Mouse (Mus musculus) cerebellum, postnatal 25 days (tissue): ENCODE measurements around the gene Ing2.

Experiments
- DNase-seq, 2 experiments: peaks; one replicate each; pipeline ENCODE4 v3.0.0; 2021; ENCODE audit warnings: mixed read lengths in 2 of 2

Ing2 gene

DNA sequence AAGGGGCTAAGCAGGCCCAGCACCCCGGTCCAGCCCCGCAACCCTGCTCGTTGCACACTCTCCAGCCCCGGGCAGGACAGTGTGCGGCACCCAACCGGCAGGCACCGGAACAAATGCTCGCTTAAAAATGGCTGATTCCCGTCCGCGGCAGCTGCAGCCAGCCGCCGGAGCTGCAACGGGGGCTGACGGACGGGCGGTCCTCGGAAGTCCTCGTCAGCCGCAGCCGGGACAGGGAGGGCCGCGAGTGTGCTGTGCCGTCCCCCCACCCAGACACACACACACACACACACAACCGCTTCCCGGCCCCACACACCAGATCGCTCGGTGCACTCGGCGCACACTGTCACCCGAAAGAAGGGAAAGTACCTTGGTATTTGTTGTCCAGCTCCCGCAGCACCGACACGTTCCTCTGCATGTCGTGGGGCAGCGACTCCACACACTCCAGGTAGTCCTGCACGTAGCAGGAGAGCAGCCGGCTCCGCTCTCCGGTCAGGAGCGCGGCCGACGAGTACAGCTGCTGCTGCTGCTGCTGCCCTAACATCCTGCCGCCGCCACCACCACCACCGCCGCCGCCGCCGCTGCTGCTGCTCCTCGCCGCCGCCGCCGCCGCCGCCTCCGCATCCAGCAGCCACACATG lies 1.1 kb downstream of the Ing2 start:
- DNase-seq, result no peak

GRCm38 (mm10) chr8:47673317-47674139 lies 1.8 kb downstream of the Ing2 start:
- peak; percentile 92 to 94 for DNase-seq

DNA sequence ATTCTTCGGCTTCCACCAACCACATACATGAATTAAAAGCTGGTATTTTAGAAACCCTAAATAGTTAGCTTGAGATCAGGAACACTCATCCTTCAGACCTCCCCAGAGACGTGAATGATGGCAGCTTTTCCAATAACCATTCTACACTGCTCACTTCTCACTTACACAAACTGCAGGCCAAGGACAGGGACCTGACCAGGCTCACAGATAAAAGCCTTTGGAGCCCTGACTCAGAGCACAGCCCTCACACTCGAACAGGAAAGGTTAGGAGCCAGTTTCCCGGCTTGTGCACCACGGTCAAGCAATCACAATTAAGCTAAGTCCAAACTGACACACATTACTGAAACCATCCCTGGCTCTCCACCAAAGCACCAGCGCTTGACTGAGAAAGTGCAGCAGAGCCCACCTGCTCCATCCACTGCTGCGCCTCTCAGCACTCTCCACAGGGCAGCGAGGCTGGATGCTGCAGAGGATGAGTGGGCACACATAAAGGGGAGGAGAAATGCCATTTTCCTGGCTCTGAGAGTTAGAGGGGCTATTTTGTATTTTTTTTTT lies 11.0 kb downstream of the Ing2 start:
- peak in 1 of 2 experiments; percentile 17 for DNase-seq

DNA sequence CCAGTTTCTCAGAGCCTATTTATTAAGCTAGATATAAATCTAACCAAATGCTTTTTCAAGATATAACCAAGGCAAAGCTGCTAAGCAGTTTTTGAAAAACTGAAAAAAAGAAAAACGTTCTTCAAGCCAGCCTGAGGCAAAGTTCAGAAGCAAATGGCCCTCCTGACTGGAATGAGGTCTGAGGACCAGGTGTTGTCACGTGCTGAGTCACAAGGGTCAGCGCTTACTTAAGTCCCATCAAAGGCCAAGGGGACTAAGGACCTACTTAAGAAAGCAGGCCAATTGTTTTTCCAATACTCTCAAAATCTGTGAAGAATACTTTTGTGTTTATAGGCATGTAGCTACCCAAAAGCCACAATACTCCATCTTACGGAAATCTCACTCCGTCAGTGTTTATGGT lies 12.2 kb downstream of the Ing2 start:
- DNase-seq, result no peak

- no peak for DNase-seq
Observed at GRCm38 (mm10) chr8:47662716-47663115, 12.6 kb downstream of the Ing2 start.

GRCm38 (mm10) chr8:47660394-47660793 lies 15.0 kb downstream of the Ing2 start:
- DNase-seq, result no peak

GRCm38 (mm10) chr8:47659463-47659862 lies 15.9 kb downstream of the Ing2 start:
- no peak for DNase-seq

GRCm38 (mm10) chr8:47654406-47654805 lies 20.9 kb downstream of the Ing2 start:
- DNase-seq, result no peak

- no peak for DNase-seq
Observed at GRCm38 (mm10) chr8:47652737-47653076, 22.6 kb downstream of the Ing2 start.

DNA sequence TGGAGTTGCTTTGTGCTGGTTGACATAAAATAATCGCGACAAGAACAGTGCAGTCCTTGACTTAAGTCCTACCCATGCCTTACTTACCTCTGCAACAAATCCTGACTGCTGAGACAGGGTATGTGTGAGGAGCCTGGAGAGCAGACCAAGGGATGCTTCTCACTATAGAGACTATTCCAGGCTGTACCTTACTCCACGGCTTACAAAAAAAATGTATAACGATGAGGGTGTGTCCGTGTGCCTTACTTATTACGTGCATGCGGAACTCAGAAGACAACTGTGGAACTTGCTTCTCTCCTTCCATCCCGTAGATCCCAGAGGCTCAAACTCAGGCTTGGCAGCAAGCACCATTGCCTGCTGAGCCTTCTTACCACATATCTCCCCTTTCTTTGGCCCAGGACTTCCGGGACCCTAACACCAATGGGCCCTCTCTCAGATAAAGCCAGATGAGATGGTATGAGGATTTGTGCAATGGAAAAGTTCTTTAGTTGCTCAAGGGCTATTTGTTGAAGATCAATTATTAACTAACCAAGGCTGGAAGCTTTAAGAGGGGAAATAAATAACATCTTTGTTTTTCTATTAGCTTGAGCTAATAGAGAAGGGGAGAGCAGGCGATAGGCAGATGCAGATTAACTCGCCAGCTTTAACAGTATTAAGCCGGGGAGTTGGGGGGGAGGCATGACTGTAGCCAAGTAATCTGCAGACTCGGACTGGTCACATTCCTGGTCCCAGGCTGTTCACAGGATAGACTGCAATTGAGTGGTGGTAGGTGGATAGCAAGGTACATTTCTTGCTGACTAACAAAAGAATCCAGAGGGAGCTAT lies 23.2 kb downstream of the Ing2 start:
- DNase-seq, result no peak

DNA sequence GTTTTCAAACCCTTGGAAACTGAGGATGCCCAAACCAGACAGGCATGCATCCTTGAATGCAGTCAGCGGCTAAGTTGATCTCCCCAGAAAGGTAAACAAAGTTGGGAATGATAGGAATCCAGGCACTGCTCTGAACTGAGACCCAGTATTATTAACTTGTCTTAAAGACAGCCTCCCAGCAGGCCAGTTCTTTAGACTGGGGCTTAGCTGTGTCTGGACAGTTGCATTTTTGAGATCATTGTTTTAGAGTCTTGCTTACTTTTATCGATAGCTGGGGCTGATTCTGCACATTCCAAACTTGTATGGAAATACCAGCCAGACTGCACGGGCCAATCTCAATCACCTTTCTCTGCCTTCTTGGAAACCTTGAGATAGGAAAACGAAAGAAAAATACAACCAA lies 24.5 kb downstream of the Ing2 start:
- DNase-seq, result no peak

DNA sequence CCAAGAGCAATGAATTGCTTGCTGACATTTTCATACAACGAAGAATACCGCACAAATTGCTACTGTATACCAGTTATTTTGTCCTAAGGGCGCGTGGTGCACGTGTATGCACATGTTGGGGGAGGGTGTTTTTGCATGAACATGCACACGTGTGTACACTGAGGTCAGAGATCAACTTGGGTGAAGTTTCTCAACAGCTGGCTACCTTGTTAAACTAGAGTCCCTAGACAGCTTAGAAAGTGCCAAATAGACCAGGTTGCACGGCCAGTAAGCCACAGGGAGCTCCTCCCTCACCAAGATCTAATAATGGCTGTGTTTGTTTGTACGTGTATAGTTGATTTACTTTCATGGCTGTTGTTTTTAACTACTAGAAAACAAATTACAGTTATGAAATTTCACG lies 25.8 kb downstream of the Ing2 start:
- no peak for DNase-seq

GRCm38 (mm10) chr8:47642514-47643064 lies 32.8 kb downstream of the Ing2 start:
- no peak for DNase-seq

- DNase-seq, result no peak
Observed at GRCm38 (mm10) chr8:47637152-47637551, 38.2 kb downstream of the Ing2 start.

GRCm38 (mm10) chr8:47636032-47636431 lies 39.3 kb downstream of the Ing2 start:
- DNase-seq, result peak in 1 of 2 experiments; percentile 19

GRCm38 (mm10) chr8:47634791-47635341 lies 40.5 kb downstream of the Ing2 start:
- DNase-seq, result no peak

- DNase-seq, result no peak
Observed at GRCm38 (mm10) chr8:47621144-47621543, 54.2 kb downstream of the Ing2 start.
